Mouse (Mus musculus): ENCODE data around the gene Camta2. TPM values are rescaled to one million over a fixed set of nuclear protein-coding genes. Genes with fewer than 3 reads are reported as not detected.

Gene Camta2
- polyA plus RNA-seq, 1 experiment from 2014 or later: 12.8 TPM

GRCm38 (mm10) chr11:70711026-70711425, 23.1 kb upstream of the Camta2 start:
- H3K4me1 ChIP-seq: no peaks in the 10 kb centered on the region
- H3K36me3 ChIP-seq: peaks cover 82% of the 10 kb centered on the region
- no peaks in the 10 kb centered on the region for H3K27me3 ChIP-seq
- no peak for ATAC-seq (ENCODE audit: borderline replicate concordance, extremely low read depth, low FRiP score, low TSS enrichment)
- no peak overlapping the region for H3K4me3 ChIP-seq
- H3K9me3 ChIP-seq: no peaks in the 10 kb centered on the region
- H3K4me2 ChIP-seq: no peak overlapping the region
- H3K9ac ChIP-seq: no peak overlapping the region
- H3K27ac ChIP-seq: no peak overlapping the region
- WGBS: 90% methylated on average over 10 of the region's 10 CpGs

DNA sequence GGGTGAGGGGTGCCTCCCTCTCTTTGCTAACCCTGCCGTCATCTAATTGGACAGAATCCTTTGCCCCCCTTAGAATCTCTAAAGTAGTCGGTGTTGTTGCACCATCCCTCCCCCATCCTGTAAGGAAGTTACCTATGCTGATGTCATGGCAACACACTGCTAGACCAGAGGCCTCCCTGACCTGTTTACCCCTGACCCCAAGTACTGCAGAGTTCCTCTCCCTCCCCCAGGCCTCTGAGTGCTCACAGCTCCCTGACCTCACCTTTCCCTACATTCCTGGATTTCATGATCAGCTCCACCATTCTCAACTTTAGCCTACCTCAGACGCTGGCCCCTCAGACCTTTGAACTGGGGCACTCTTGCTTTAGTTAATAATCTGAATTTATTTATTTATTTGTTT, 18.2 kb upstream of the Camta2 start:
- Histone ChIP-seq H3K27me3 (no peaks in the 10 kb centered on the region), H3K27ac (no peak overlapping the region), H3K4me3 (no peak overlapping the region), H3K9me3 (no peaks in the 10 kb centered on the region), H3K9ac (no peak overlapping the region), H3K36me3 (peaks cover 77% of the 10 kb centered on the region), H3K4me2 (no peak overlapping the region), H3K4me1 (peaks cover 18% of the 10 kb centered on the region)
- WGBS: 46% methylated on average over 3 of the region's 3 CpGs
- no peak for ATAC-seq (ENCODE audit: borderline replicate concordance, extremely low read depth, low FRiP score, low TSS enrichment)

DNA sequence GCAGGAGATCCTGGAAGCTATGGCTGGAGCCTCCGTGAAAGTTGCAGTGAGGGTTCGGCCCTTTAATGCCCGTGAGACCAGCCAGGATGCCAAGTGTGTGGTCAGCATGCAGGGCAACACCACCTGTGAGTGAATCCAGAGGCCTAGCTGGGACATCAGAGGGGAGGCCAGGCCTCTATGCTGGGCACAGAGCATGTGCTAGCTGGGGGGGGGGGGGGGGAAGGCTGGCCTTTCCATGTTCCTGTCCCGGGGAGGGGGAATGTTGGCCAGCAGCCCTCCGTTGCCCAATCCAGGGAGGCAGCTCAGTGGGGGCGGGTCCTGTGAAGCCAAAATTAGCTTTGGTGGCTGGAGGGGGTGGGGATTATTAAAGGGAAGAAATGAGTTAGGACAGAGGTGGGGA, 14.9 kb upstream of the Camta2 start:
- H3K27ac ChIP-seq: no peak overlapping the region
- H3K27me3 ChIP-seq: no peaks in the 10 kb centered on the region
- H3K9ac ChIP-seq: peak overlapping the region; percentile 2; the same call in 1 of the 2 replicates
- H3K9me3 ChIP-seq: no peaks in the 10 kb centered on the region
- H3K36me3 ChIP-seq: peaks cover 44% of the 10 kb centered on the region
- peaks cover 24% of the 10 kb centered on the region for H3K4me1 ChIP-seq
- ATAC-seq (ENCODE audit: borderline replicate concordance, extremely low read depth, low FRiP score, low TSS enrichment): no peak
- H3K4me2 ChIP-seq: peak overlapping the region; percentile 89
- WGBS: 57% methylated on average over 6 of the region's 6 CpGs
- no peak overlapping the region; the same call in 1 of the 2 replicates for H3K4me3 ChIP-seq

DNA sequence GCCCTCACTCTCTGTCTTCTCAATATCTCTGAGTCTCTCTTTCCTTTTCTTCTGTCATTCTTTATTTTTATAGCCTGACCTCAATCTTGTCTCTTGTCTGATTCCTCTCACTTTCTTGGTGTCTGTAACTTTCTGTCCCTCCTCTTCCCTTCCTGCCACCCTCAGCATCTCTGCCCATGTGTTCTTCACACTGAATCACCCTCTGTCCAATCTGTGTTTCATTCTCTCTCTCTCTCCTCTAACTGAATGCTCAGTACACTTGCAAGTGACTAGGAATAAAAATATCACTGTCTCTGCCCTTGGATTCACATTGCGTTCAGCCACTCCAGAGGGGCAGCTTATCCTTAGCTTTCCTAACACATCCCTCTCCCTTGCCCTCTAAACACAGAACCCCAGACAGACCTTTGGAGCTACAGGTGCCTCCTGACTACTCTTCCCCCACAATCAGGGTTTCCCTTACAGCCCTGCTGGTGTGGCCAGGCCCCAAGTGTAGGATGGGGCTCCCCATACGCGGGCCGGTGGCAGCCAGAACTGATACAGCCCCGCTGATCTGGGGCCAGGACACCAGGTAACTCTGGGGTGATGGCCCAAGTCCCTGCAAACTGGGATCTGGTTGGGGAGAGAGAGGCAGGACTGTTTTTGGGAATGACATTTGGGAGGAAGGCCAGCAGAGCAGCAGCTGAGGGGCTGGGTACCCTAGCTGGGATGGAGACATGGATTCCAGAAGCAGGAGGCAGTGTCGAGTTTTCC, 14.3 kb upstream of the Camta2 start:
- Histone ChIP-seq H3K4me3 (peak overlapping the region; percentile 99; the same call in 1 of the 2 replicates), H3K9ac (peak overlapping the region; percentile 2; the same call in 1 of the 2 replicates), H3K4me2 (peak overlapping the region; percentile 89), H3K4me1 (peaks cover 24% of the 10 kb centered on the region), H3K27ac (no peak overlapping the region), H3K36me3 (peaks cover 38% of the 10 kb centered on the region), H3K9me3 (no peaks in the 10 kb centered on the region), H3K27me3 (no peaks in the 10 kb centered on the region)
- ATAC-seq (ENCODE audit: borderline replicate concordance, extremely low read depth, low FRiP score, low TSS enrichment): no peak
- 75% methylated on average over 6 of the region's 6 CpGs for WGBS

- H3K9me3 ChIP-seq: no peaks in the 10 kb centered on the region
- peak overlapping the region; percentile 99 for H3K4me3 ChIP-seq
- H3K4me2 ChIP-seq: peak overlapping the region; percentile 89
- no peak for ATAC-seq (ENCODE audit: borderline replicate concordance, extremely low read depth, low FRiP score, low TSS enrichment)
- peaks cover 30% of the 10 kb centered on the region for H3K36me3 ChIP-seq
- WGBS: 4% methylated on average over 10 of the region's 10 CpGs
- no peaks in the 10 kb centered on the region for H3K27me3 ChIP-seq
- H3K9ac ChIP-seq: peak overlapping the region; percentile 94
- H3K4me1 ChIP-seq: peaks cover 24% of the 10 kb centered on the region
- peak overlapping the region; percentile 98 for H3K27ac ChIP-seq
Observed at GRCm38 (mm10) chr11:70701221-70701955, 13.5 kb upstream of the Camta2 start.

GRCm38 (mm10) chr11:70700613-70701012, 12.7 kb upstream of the Camta2 start:
- under 1% methylated on average over 31 of the region's 34 CpGs for WGBS
- H3K4me2 ChIP-seq: peak overlapping the region; percentile 89
- H3K36me3 ChIP-seq: peaks cover 22% of the 10 kb centered on the region
- H3K4me1 ChIP-seq: peaks cover 24% of the 10 kb centered on the region
- peak overlapping the region; percentile 94 for H3K9ac ChIP-seq
- H3K27me3 ChIP-seq: no peaks in the 10 kb centered on the region
- ATAC-seq (ENCODE audit: borderline replicate concordance, extremely low read depth, low FRiP score, low TSS enrichment): peak; percentile 33
- peak overlapping the region; percentile 98 for H3K27ac ChIP-seq
- H3K9me3 ChIP-seq: no peaks in the 10 kb centered on the region
- peak overlapping the region; percentile 99 for H3K4me3 ChIP-seq

- no peaks in the 10 kb centered on the region for H3K27me3 ChIP-seq
- no peaks in the 10 kb centered on the region for H3K9me3 ChIP-seq
- peak within 1 kb of the TSS; percentile 98 for H3K27ac ChIP-seq
- peak within 1 kb of the TSS; percentile 94 for H3K9ac ChIP-seq
- WGBS: 1% methylated on average over 69 of the region's 69 CpGs
- peak within 1 kb of the TSS; percentile 89 for H3K4me2 ChIP-seq
- H3K36me3 ChIP-seq: peaks cover 15% of the 10 kb centered on the region
- peak within 1 kb of the TSS; percentile 99 for H3K4me3 ChIP-seq
- H3K4me1 ChIP-seq: peaks cover 24% of the 10 kb centered on the region
- ATAC-seq (ENCODE audit: borderline replicate concordance, extremely low read depth, low FRiP score, low TSS enrichment): peak; percentile 95
Observed at GRCm38 (mm10) chr11:70699722-70700556, 12.0 kb upstream of the Camta2 start, which contains the start of the genes Inca1 and Kif1c. Gene Inca1, minus strand, starts transcription at chr11:70700155. Gene Kif1c, plus strand, starts transcription at chr11:70700548.

- H3K9me3 ChIP-seq: no peaks in the 10 kb centered on the region
- no peak overlapping the region for H3K4me2 ChIP-seq
- no peaks in the 10 kb centered on the region for H3K27me3 ChIP-seq
- no peak overlapping the region; the same call in 1 of the 2 replicates for H3K4me3 ChIP-seq
- ATAC-seq (ENCODE audit: borderline replicate concordance, extremely low read depth, low FRiP score, low TSS enrichment): no peak
- 79% methylated on average over 2 of the region's 2 CpGs for WGBS
- H3K9ac ChIP-seq: no peak overlapping the region
- H3K27ac ChIP-seq: no peak overlapping the region
- peaks cover 7% of the 10 kb centered on the region for H3K36me3 ChIP-seq
- H3K4me1 ChIP-seq: peaks cover 24% of the 10 kb centered on the region
Observed at GRCm38 (mm10) chr11:70699051-70699450, 11.1 kb upstream of the Camta2 start.

DNA sequence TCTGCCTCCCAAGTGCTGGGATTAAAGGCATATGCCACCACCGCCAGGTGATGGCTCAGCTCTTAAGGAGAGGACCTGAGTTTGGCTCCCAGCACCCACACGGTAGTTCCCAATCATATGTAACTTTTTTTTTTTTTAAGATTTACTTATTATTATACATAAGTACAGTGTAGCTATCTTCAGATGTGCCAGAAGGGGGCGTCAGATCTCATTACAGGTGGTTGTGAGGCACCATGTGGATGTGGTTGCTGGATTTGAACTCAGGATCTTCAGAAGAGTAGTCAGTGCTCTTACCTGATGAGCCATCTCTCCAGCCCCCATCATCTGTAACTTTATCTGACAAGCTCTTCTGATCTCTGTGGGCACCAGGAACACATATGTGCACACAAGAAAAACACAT, 9.5 kb upstream of the Camta2 start:
- H3K4me1 ChIP-seq: peaks cover 19% of the 10 kb centered on the region
- no peaks in the 10 kb centered on the region for H3K9me3 ChIP-seq
- 69% methylated on average over 3 of the region's 3 CpGs for WGBS
- no peak for ATAC-seq (ENCODE audit: borderline replicate concordance, extremely low read depth, low FRiP score, low TSS enrichment)
- no peak overlapping the region for H3K4me2 ChIP-seq
- no peak overlapping the region for H3K27ac ChIP-seq
- no peak overlapping the region for H3K9ac ChIP-seq
- H3K36me3 ChIP-seq: no peaks in the 10 kb centered on the region
- no peak overlapping the region for H3K4me3 ChIP-seq
- no peaks in the 10 kb centered on the region for H3K27me3 ChIP-seq

- Histone ChIP-seq H3K9me3 (no peaks in the 10 kb centered on the region), H3K27me3 (no peaks in the 10 kb centered on the region), H3K4me3 (no peak overlapping the region), H3K9ac (no peak overlapping the region), H3K27ac (no peak overlapping the region), H3K4me1 (peaks cover 6% of the 10 kb centered on the region), H3K36me3 (no peaks in the 10 kb centered on the region), H3K4me2 (no peak overlapping the region)
- whole genome bisulfite sequencing: 62% methylated on average over 3 of the region's 3 CpGs
- ATAC-seq (ENCODE audit: borderline replicate concordance, extremely low read depth, low FRiP score, low TSS enrichment): no peak
Observed at GRCm38 (mm10) chr11:70693504-70693903, 5.6 kb upstream of the Camta2 start.

GRCm38 (mm10) chr11:70689578-70689977, 1.7 kb upstream of the Camta2 start:
- H3K9me3 ChIP-seq: no peaks in the 10 kb centered on the region
- H3K36me3 ChIP-seq: peaks cover 10% of the 10 kb centered on the region
- no peak overlapping the region for H3K27ac ChIP-seq
- H3K4me2 ChIP-seq: no peak overlapping the region
- peaks cover 22% of the 10 kb centered on the region for H3K4me1 ChIP-seq
- H3K27me3 ChIP-seq: no peaks in the 10 kb centered on the region
- no peak overlapping the region for H3K4me3 ChIP-seq
- no peak overlapping the region for H3K9ac ChIP-seq
- 45% methylated on average over 4 of the region's 4 CpGs for WGBS
- ATAC-seq (ENCODE audit: borderline replicate concordance, extremely low read depth, low FRiP score, low TSS enrichment): no peak
